24 mouse cellular contexts compared by ENCODE assay signal in genomic region chr4:148530778-148531177, GRCm38 (mm10). TPM values are rescaled to one million over a fixed set of nuclear protein-coding genes. Genes with fewer than 3 reads are reported as not detected.
DNase-seq lines count a peak whose midpoint lies in the region; ATAC-seq and TF ChIP-seq lines count a peak whose summit lies in the region.
"Had no signal": no experiment of that assay in that cellular context is flagged by ENCODE, and none has a peak within 500 bp of the region (broad histone marks: within the 10 kb centered on the region; RNA-seq: fewer than 3 reads in every experiment).

No protein-coding gene starts in this region.

- no peak for TF ChIP-seq CTCF in gastrocnemius, adult 2 months (IDR thresholded peaks at IDR 0.05)

- intact Hi-C loops in gastrocnemius, adult 2 months (cut with DNase I), result no loop called here
- intact Hi-C loops in heart, postnatal 10 days (cut with DNase I), result no loop called here
- intact Hi-C loops in heart, postnatal 25 days (cut with DNase I), result no loop called here

- H3K9ac ChIP-seq in kidney, embryonic 15.5 days, result no peak overlapping the region
- H3K9ac ChIP-seq: forebrain, postnatal 0 days; hindbrain, embryonic 13.5 days; intestine, embryonic 15.5 days had no signal

- no peaks in the 10 kb centered on the region for H3K27me3 ChIP-seq in kidney, embryonic 15.5 days
- H3K27me3 ChIP-seq: CH12.LX; hindbrain, embryonic 13.5 days; intestine, embryonic 15.5 days; Patski had no signal

- peaks cover 11% of the 10 kb centered on the region; the same call in 1 of the 2 replicates for H3K4me1 ChIP-seq in brown adipose tissue, adult 24 weeks (ENCODE audit: control insufficient read depth, insufficient read depth, insufficient read length, low read length)
- H3K4me1 ChIP-seq in kidney, embryonic 15.5 days, result no peaks in the 10 kb centered on the region
- H3K4me1 ChIP-seq: hindbrain, embryonic 10.5 days; hindbrain, embryonic 13.5 days; intestine, embryonic 15.5 days had no signal

- DNase-seq in adrenal gland, adult 8-10 months, result peak; percentile 4
- DNase-seq in adrenal gland, adult 18-20 months (ENCODE audit: low spot score in 2 of 2), result no peak
- DNase-seq in gastrocnemius, adult 2 months, result no peak
- no peak for DNase-seq in gastrocnemius, postnatal 10 days
- DNase-seq in heart, postnatal 10 days, result peak; percentile 50 to 51
- DNase-seq in heart, postnatal 25 days (ENCODE audit: low spot score), result no peak
- DNase-seq: B cell, adult 2 months; cerebellum, postnatal 14 days; forebrain, postnatal 0 days; gastrocnemius, postnatal 36 days; kidney, adult 11 months; kidney, adult 8-10 months had no signal

- ATAC-seq in kidney, embryonic 15.5 days (replicated peaks; ENCODE audit: low FRiP score), result no peak
- ATAC-seq: forebrain, embryonic 14.5 days; forebrain, postnatal 0 days; hindbrain, embryonic 16.5 days; intestine, embryonic 15.5 days; Patski had no signal

- no peak overlapping the region for H3K4me3 ChIP-seq in gastrocnemius, adult 2 months
- no peak overlapping the region for H3K4me3 ChIP-seq in brown adipose tissue, adult 24 weeks (ENCODE audit: insufficient read depth, low read depth, low read length)
- H3K4me3 ChIP-seq in kidney, embryonic 15.5 days (replicated peaks), result no peak overlapping the region
- H3K4me3 ChIP-seq: hindbrain, embryonic 10.5 days; hindbrain, embryonic 13.5 days; intestine, embryonic 15.5 days had no signal

- WGBS in kidney, embryonic 15.5 days, result 88% methylated on average over 6 of the region's 6 CpGs

- no peak overlapping the region for H3K4me2 ChIP-seq in kidney, embryonic 15.5 days
- H3K4me2 ChIP-seq: heart, embryonic 11.5 days; hindbrain, embryonic 13.5 days; intestine, embryonic 15.5 days had no signal

- no peaks in the 10 kb centered on the region for H3K9me3 ChIP-seq in kidney, embryonic 15.5 days (replicated peaks)
- H3K9me3 ChIP-seq: G1E; hindbrain, embryonic 10.5 days; hindbrain, embryonic 13.5 days; intestine, embryonic 15.5 days had no signal

- peaks cover 93% of the 10 kb centered on the region for H3K36me3 ChIP-seq in kidney, embryonic 15.5 days

- H3K27ac ChIP-seq in gastrocnemius, adult 2 months, result peak overlapping the region; percentile 73
- H3K27ac ChIP-seq in brown adipose tissue, adult 24 weeks (replicated peaks; ENCODE audit: low read depth, low read length), result peak overlapping the region; percentile 65
- H3K27ac ChIP-seq in kidney, embryonic 15.5 days, result no peak overlapping the region
- H3K27ac ChIP-seq: hindbrain, embryonic 10.5 days; hindbrain, embryonic 13.5 days; intestine, embryonic 15.5 days had no signal

RNA-seq across cellular contexts. Expression of gene Exosc10, which starts 27.5 kb away (rescaled TPM):
- total RNA-seq in adrenal gland, adult 8-10 months (2022), result 10 to 100 TPM; 42.4 to 58.8 (median 51.5) TPM
- total RNA-seq in adrenal gland, adult 18-20 months (2021), result 10 to 100 TPM; 42.7 to 44.8 TPM
- total RNA-seq in gastrocnemius, adult 2 months (2021), result 10 to 100 TPM; 21.0 to 21.6 TPM
- total RNA-seq in gastrocnemius, postnatal 10 days (2021), result 10 to 100 TPM; 27.0 to 32.7 TPM
- total RNA-seq in heart, postnatal 10 days (2021), result 10 to 100 TPM; 55.4 to 56.0 TPM
- 10 to 100 TPM; 42.8 to 44.1 TPM for total RNA-seq in heart, postnatal 25 days (2021)
- 18.8 and 32.4 TPM in 2 replicates for polyA plus RNA-seq in brown adipose tissue, adult 24 weeks (2012; ENCODE audit: insufficient read depth, insufficient read length, missing spikeins)
- polyA plus RNA-seq in kidney, embryonic 15.5 days (2015; fragmentation: Nextera tagmentation; extraction: Ambion mirVana), result 89.3 and 98.3 TPM in 2 replicates

RNA-seq across cellular contexts. Expression of gene Angptl7, which starts 30.5 kb away (rescaled TPM):
- 1 to 10 TPM in 3 of 4 experiments, under 1 TPM in 1; 0.87 to 2.9 (median 1.4) TPM for total RNA-seq in adrenal gland, adult 8-10 months (2022)
- total RNA-seq in adrenal gland, adult 18-20 months (2021), result 1 to 10 TPM in 1 of 2 experiments, under 1 TPM in 1; 0.63 to 1.3 TPM
- 10 to 100 TPM; 27.8 to 52.8 TPM for total RNA-seq in gastrocnemius, adult 2 months (2021)
- total RNA-seq in gastrocnemius, postnatal 10 days (2021), result 10 to 100 TPM in 1 of 2 experiments, 1 to 10 TPM in 1; 3.8 to 24.4 TPM
- 1 to 10 TPM; 3.3 to 4.8 TPM for total RNA-seq in heart, postnatal 10 days (2021)
- total RNA-seq in heart, postnatal 25 days (2021), result 1 to 10 TPM; 2.3 to 5.4 TPM
- not detected in 2 replicates for polyA plus RNA-seq in brown adipose tissue, adult 24 weeks (2012; ENCODE audit: insufficient read depth, insufficient read length, missing spikeins)
- 1.4 and 3.8 TPM in 2 replicates for polyA plus RNA-seq in kidney, embryonic 15.5 days (2015; fragmentation: Nextera tagmentation; extraction: Ambion mirVana)
- total RNA-seq: CH12.LX; granulocyte monocyte progenitor cell, adult 5-6 weeks had no signal
- polyA plus RNA-seq: G1E had no signal

Comparison
In these comparisons a context has a peak if more than half of its experiments do, and no peak if none do; other contexts are left out.
1. DNase-seq: peak in adrenal gland, adult 8-10 months (single experiment) and heart, postnatal 10 days (2 of 2); none in adrenal gland, adult 18-20 months (0 of 2), gastrocnemius, adult 2 months (single experiment), gastrocnemius, postnatal 10 days (single experiment) and heart, postnatal 25 days (single experiment).